Mouse (Mus musculus) inflammation-experienced regulatory T-cells, adult 6 months (primary cell): Measurements from ENCODE around the gene Obp2a. TPM values are rescaled to one million over a fixed set of nuclear protein-coding genes. Genes with fewer than 3 reads are reported as not detected.
"Not testable (repeated sequence)": the region's sequence is repeated elsewhere in the genome, so short reads cannot be mapped to it uniquely, and the experiment has no call there.

ENCODE experiments used
- ATAC-seq: one replicate; pipeline ENCODE4 v1.8.0; 2017
- polyA plus RNA-seq, 3 experiments: library from polyadenylated mRNA; unstranded; fragments of 100-300 nt; shearing (Covaris generic); gene quantifications; one replicate each; pipeline ENCODE4 v1.2.1; 2017

Gene Obp2a
- not detected for polyA plus RNA-seq

- not testable (repeated sequence) for ATAC-seq
These were observed at the start of gene Obp2a for GRCm38 (mm10) chr2:25699743-25700142. TSS of gene Obp2a (plus strand) at chr2:25700043.

GRCm38 (mm10) chr2:25652902-25653301, 46.9 kb upstream of the Obp2a start, which contains the start of gene Lcn8:
TSS of gene Lcn8 (plus strand) at chr2:25653120.
- no peak for ATAC-seq

GRCm38 (mm10) chr2:25654502-25654901, 45.3 kb upstream of the Obp2a start:
- no peak for ATAC-seq

DNA sequence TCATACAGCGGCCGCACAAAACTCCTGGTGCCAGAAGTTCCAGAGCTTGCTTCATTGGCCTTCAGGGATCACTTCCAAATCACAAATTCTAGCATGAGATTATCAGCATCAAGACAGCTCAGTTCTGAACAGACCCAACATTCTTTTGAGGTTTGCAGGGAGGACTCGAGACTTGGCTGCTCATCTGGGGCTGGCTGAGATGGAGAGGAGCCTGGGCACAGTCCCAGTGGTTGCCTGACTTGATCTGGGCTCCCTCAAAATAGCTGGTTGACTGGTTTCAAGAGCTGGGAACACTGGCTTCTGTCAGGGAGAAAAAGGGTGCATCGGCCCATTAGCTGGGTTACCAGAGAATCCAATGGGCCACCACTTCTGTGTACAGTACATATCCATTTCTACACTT, 43.2 kb upstream of the Obp2a start:
- ATAC-seq, result no peak

- ATAC-seq, result no peak
These were observed 42.6 kb upstream of the Obp2a start for GRCm38 (mm10) chr2:25657246-25657645.

- ATAC-seq, result no peak
These were observed 42.2 kb upstream of the Obp2a start, which contains the start of gene Lcn5 for GRCm38 (mm10) chr2:25657652-25658051. TSS of gene Lcn5 (plus strand) at chr2:25657952.

DNA sequence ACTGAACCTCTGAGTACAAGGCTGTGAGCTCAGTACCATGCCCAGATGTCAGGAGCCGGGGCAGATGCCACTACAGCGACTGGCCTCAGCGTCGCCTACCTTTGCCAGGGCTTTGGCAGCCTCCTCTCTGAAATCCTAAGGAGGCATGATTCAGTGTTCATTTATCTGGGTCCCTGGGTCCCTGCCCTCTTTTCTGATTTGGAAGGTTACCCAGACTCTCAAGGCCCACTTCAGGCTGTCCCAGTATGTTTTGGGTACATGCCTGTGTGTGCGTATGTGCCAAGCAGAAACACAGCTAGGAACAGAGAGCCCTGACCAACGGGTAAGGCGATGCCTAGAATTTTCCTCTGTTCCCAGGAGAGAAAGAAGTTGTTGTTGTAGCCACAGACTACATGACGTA, 39.6 kb upstream of the Obp2a start:
- ATAC-seq, result no peak

DNA sequence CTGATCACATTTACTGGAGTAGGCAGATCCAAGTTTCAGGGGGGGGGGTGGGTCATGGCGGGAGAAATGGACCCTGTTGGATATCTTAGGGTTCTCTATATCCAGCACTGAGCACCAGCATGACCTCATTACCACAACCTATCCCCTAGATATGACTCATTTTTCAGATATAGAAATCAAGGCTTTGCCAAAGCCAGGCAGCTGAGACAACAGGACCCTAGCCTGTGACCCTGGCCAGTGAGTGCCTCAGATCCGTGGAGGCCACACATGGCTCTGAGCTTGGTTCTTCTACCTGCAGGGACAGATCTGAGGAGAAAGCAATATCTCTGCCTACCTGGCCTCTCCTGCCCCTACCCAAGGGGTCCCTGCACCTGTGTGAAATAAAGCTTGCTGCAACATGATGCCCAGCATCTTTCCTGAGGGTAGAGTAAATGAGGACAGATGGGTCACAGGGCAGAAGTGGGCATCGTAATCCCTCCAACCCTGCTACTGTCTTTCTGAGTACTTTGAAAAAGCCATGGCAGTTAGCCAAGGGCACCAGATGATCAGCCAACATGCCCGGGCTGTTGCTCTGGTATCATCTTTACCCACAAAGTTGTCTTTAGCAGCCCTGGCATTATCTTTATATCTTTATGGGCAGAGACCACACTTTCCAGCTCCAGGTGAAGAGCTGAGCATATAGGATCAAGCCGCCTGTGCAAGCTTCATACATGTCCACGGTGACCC, 38.4 kb upstream of the Obp2a start:
- no peak for ATAC-seq

DNA sequence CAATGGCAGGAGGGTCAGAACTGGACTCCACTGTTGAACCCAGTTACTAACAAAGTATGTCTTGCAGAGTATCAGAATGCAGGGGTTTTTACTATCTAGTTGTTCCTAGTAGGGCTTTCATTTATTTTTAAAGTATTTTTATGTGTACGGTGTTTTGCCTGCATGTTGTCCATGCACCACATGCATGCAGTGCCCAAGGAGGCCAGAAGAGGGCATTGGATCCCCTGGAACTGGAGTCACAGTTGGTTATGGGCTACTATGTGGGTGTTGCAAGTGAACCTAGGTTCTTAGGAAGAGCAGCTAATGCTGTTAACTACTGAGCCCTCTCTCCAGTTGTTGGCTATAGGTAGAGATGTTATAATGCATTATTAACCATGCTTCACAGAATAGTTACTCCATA, 36.3 kb upstream of the Obp2a start:
- ATAC-seq, result peak; percentile 54

DNA sequence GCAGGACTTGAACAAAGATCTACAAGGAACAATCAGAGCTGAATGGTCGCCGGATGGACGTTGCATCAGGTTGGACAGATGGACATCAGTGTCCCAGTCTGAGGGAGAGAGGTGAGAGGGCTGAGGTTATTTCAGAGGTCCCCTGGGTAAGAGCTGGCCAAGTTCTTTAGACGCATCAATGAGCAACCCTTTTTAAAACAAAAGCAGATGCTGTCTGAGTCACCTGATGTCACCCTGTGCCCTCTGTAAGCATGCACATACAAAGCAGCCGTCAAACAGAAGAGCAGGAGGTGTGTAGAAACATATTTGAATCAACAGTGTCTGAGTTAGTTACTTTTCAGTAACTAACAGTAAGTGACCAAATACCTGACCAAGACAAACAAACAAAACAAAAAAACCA, 35.7 kb upstream of the Obp2a start:
- no peak for ATAC-seq

DNA sequence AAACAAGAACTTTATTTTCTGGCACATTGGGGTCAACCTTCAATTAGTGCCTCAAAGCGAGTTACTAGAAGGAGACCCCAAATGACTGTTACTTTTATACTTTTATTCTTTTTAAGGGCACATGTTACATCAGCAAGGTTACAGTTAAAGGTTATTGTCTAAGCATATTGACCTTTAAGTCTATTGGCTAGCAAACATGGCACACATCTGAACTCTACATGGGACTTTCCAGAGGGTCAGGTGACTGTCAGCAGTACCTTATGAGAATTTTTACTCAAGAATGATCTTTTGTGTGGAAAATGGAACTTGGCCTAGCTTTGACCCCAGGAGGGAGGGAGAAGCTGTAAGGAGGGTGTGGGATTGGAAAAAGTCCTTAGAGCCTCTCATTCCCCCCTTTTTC, 33.3 kb upstream of the Obp2a start:
- peak; percentile 54 for ATAC-seq

- ATAC-seq, result no peak
These were observed 23.4 kb upstream of the Obp2a start, which contains the start of gene Lcn6 for GRCm38 (mm10) chr2:25676486-25676885. TSS of gene Lcn6 (plus strand) at chr2:25676786.

- ATAC-seq, result no peak
These were observed 20.3 kb upstream of the Obp2a start for GRCm38 (mm10) chr2:25679559-25679958.

GRCm38 (mm10) chr2:25682426-25682825, 17.4 kb upstream of the Obp2a start, which contains the start of gene Lcn10:
TSS of gene Lcn10 (plus strand) at chr2:25682726.
- ATAC-seq, result no peak

GRCm38 (mm10) chr2:25686941-25687340, 12.9 kb upstream of the Obp2a start:
- no peak for ATAC-seq

DNA sequence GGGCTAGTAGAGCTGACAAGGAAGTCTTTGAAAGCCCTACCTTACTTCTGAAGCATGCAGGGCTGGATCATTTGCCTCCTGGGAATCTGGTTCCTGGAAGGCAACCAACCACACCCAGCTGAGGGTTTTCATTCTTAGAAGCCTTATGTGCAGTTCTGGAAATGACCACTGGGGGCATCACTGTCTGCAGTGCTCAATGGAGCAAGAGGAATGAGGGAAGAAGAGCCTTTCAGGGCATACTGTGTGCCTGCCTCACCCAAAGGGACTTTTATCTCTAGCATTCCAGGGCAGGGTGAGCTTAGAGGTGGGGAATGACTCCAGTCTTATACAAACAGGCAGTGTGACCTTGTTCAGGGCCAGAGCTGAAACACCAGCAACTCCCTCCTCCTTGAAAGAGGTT, 5.2 kb upstream of the Obp2a start:
- ATAC-seq, result no peak

DNA sequence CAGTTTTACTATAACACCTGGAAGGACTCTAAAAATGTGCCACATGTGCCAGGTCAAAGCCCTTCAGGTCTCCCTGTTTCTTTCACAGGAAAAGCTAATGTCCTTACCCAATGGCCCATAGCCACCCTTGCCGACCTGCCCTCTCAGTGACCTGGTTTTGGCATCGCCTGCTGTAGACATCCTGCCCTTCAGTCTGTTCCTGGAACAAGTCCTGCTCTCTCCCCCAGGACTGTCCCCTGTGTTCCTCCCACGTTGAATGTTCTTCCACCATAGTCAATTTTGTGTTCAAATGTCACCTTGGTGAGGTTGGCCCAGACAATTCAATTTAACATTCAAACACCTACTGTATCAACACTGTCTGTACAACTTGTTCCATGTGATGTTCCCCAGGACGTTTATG, 2.9 kb upstream of the Obp2a start:
- ATAC-seq, result no peak

- ATAC-seq, result no peak
These were observed 1.1 kb upstream of the Obp2a start for GRCm38 (mm10) chr2:25698696-25699095.

DNA sequence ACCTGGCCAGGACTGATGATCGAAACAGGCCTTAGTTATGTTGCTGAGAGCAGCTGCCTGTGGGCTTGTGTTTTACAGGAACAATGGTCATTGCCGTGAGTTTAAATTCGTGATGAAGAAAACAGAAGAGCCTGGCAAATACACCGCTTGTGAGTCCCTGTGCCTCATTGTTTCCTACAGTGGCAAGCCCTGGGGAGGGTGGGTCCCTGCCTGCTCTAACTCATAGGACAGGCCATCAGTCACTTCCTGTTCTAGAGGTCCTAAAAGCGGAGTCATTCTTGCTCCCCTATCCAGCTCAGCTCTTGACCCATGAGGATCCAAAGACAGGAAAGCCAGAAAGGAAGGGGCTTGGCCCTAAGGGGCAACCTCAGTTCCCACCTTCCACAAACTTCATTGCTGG, 1.2 kb downstream of the Obp2a start:
- no peak for ATAC-seq

- ATAC-seq, result no peak
These were observed 3.9 kb downstream of the Obp2a start for GRCm38 (mm10) chr2:25703706-25704105.

GRCm38 (mm10) chr2:25706643-25707481, 7.0 kb downstream of the Obp2a start, which contains the start of gene Bmyc:
TSS of gene Bmyc (plus strand) at chr2:25706739.
- peak; percentile 90 for ATAC-seq

DNA sequence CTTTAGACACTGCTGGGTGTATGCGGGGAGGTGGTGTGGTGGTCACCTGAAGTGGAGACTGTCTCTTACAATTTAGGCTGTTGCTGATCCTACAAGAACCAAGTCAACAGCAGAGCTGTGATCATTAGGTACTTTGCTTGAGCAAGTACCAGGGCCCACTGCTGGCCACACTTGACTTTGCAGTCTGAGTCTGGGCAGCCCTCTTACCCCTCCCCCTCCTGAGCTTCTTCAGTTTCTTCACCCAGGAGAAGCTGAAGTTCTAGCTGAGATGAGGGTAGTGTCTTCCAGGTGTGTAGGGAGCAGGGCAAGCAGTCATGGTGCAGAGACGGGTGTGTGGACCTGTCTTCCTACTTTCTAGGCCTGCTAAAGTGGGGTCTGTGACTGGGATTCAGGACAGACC, 8.3 kb downstream of the Obp2a start:
- ATAC-seq, result peak; percentile 30

- not testable (repeated sequence) for ATAC-seq
These were observed 9.2 kb downstream of the Obp2a start for GRCm38 (mm10) chr2:25709056-25709455.

DNA sequence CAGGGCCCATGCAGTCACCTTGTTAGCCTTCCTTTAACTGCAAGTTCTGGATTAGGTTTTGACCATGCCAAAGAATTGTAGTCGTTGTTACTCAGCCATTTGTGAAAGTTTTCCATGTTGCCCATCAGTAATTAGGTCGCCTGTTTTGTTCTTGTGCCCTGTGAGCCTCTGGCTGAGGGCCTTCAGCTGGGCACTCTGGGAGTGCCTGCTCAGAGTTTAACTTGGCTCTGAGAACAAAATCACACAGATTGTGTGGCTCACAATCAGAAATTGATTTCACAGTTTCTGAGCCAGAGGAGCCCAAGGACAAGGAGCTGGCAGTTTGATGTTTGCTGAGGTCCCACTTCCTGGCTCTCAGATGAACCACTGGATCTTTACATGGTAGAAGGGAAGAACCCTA, 9.9 kb downstream of the Obp2a start:
- not testable (repeated sequence) for ATAC-seq
